Mouse (Mus musculus) hindbrain, embryonic 10.5 days (tissue): ENCODE results near the gene 1700030K09Rik. TPM values are rescaled to one million over a fixed set of nuclear protein-coding genes. Genes with fewer than 3 reads are reported as not detected.

Experiments used
- DNase-seq: peaks from one replicate; pipeline ENCODE4 v3.0.0-alpha.2; 2017; ENCODE audit warnings: low spot score
- H3K27ac ChIP-seq: fragments of 300-500 bp; sonication (generic); 2 replicates; pipeline ENCODE4 v1.5.1; 2016; ENCODE audit warnings: mild to moderate bottlenecking, moderate library complexity
- H3K27me3 ChIP-seq: fragments of 300-500 bp; sonication (generic); 2 replicates; pipeline ENCODE4 v1.6.1; 2016; ENCODE audit warnings: mild to moderate bottlenecking; ENCODE audit not compliant: poor library complexity, insufficient read depth, severe bottlenecking
- H3K36me3 ChIP-seq: fragments of 300-500 bp; sonication (generic); 2 replicates; pipeline ENCODE4 v1.6.1; 2016; ENCODE audit warnings: mild to moderate bottlenecking, moderate library complexity
- H3K4me1 ChIP-seq: fragments of 300-500 bp; sonication (generic); replicated peaks from 2 replicates; pipeline ENCODE4 v1.6.1; 2016; ENCODE audit warnings: mild to moderate bottlenecking
- H3K4me3 ChIP-seq: fragments of 300-500 bp; sonication (generic); 2 replicates; pipeline ENCODE4 v1.5.1; 2016; ENCODE audit warnings: mild to moderate bottlenecking, moderate library complexity
- H3K9me3 ChIP-seq: fragments of 300-500 bp; sonication (generic); 2 replicates; pipeline ENCODE4 v1.6.1; 2016; ENCODE audit warnings: mild to moderate bottlenecking, moderate library complexity
- WGBS: fragments of 180-500 bp; shearing (Covaris S2); methylation state at CpG from one replicate; pipeline ENCODE4 v1.1.7; 2016; 5-methylcytosine and 5-hydroxymethylcytosine counted together
- polyA plus RNA-seq: library from polyadenylated mRNA; unstranded; fragments of >200 nt; fragmentation: Nextera tagmentation; extraction: Ambion mirVana; gene quantifications from 2 replicates; pipeline ENCODE4 v1.2.1, GENCODE M21; 2016

Gene 1700030K09Rik
- polyA plus RNA-seq, 1 experiment from 2014 or later = 15.5 TPM

GRCm38 (mm10) chr8:72470684-72471083 is 27.0 kb downstream of the 1700030K09Rik start:
- peaks cover 14% of the 10 kb centered on the region for H3K4me1 ChIP-seq
- H3K36me3 ChIP-seq = peaks cover 79% of the 10 kb centered on the region
- H3K9me3 ChIP-seq = no peaks in the 10 kb centered on the region
- no peak overlapping the region for H3K27ac ChIP-seq
- DNase-seq = no peak
- H3K4me3 ChIP-seq = no peak overlapping the region
- no peaks in the 10 kb centered on the region for H3K27me3 ChIP-seq
- WGBS = 95% methylated on average over 7 of the region's 7 CpGs

DNA sequence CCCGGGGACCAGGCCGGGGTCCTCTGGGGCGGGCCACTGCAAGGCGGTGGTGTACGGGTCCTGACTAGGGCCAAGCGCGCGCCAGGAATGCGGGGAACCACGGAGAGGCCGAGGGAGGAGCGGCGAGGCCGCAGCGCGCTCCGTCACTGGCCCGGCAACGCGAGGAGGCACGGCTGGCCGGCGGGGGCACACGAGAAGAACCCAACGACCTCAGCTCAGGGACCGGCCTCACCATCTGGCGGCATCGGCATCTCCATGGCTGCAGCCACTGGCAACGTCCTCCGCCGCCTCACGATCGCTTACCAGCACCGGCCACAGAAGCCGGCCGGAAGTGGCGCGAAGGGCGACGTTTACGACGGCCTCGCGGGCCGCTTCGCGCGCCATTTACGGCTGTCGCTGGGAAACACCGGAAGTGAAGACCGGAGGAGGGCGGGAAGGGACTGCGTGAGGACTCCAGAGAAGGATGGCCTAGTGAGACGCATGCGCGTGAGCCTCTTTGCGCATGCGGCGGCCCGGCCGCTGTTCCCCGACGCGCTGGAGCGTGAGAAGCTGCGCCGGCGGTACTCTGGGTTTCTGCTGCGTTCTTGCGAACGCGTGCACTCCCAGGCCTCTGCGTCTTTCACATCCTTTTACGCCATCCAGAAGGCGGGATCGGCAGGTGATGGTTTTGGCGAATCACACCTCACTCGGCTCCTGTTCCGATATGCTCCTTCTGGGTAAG is 31.3 kb downstream of the 1700030K09Rik start, which contains the start of gene Cherp:
Cherp (minus strand) TSS at position 401 of the 721 bp plus-strand sequence.
- under 1% methylated on average over 80 of the region's 80 CpGs for WGBS
- peaks cover 23% of the 10 kb centered on the region for H3K4me1 ChIP-seq
- no peaks in the 10 kb centered on the region for H3K9me3 ChIP-seq
- peaks cover 48% of the 10 kb centered on the region for H3K36me3 ChIP-seq
- H3K27me3 ChIP-seq = no peaks in the 10 kb centered on the region
- DNase-seq = peak; percentile 98
- H3K4me3 ChIP-seq = peak within 1 kb of the TSS; percentile 93
- H3K27ac ChIP-seq = peak within 1 kb of the TSS; percentile 94

DNA sequence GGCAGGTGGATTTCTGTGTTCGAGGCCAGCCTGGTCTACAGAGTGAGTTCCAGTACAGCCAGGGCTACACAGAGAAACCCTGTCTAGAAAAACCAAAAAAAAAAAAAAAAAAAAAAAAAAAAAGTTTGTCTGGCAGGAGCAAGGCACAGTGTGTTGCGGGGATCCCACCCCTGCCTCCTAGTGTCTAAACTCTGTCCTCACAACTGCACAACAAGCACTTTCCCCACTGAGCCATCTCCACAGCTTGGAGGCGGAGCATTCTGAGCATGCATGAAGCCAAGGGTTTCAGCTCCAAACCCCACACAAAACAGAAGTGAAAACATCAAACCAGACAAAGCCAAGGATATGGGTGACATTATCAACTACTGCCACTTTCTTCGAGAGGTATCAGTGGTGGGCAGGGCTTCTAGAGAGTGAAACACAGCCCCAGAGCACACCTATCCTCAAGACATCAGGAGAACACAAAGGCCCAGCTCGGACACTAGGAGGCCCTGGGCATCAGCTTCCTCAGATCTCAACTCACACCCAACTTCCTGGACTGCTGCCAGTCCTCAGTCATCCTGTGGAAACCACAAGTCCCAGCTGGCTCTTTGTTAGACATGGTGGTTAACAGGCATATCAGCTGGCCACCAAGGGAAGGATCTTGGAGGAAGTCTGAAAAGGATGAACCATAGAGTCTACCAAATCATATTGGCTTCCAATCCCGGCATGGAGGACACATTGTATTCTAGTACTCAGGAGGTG is 41.9 kb downstream of the 1700030K09Rik start:
- Histone ChIP-seq H3K27me3 (no peaks in the 10 kb centered on the region), H3K4me1 (peaks cover 5% of the 10 kb centered on the region), H3K27ac (no peak overlapping the region), H3K36me3 (peaks cover 92% of the 10 kb centered on the region), H3K9me3 (no peaks in the 10 kb centered on the region), H3K4me3 (no peak overlapping the region)
- DNase-seq = no peak
- WGBS = 85% methylated on average over 6 of the region's 6 CpGs

DNA sequence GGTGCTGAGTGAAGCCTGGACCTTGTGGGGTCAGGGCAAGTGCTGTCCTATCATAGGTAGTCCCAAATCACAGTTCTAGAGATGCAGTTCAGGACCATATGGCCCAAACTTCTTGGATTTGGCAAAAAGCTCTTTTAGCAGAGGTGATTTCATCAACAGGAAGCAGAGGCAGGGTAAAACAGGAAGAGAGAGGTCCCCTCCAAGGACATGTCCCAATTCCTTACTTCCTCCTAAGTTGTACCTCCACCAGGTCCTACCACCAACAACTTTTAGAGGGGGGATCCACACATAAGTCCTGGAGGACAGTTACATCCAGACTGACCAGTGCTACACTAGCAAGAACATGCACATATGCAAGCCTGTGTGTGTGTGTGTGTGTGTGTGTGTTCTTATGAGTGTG is 43.3 kb downstream of the 1700030K09Rik start:
- no peaks in the 10 kb centered on the region for H3K9me3 ChIP-seq
- no peak overlapping the region for H3K4me3 ChIP-seq
- H3K27ac ChIP-seq = no peak overlapping the region
- H3K36me3 ChIP-seq = peaks cover 79% of the 10 kb centered on the region
- no peaks in the 10 kb centered on the region for H3K27me3 ChIP-seq
- no peak for DNase-seq
- peaks cover 19% of the 10 kb centered on the region for H3K4me1 ChIP-seq

DNA sequence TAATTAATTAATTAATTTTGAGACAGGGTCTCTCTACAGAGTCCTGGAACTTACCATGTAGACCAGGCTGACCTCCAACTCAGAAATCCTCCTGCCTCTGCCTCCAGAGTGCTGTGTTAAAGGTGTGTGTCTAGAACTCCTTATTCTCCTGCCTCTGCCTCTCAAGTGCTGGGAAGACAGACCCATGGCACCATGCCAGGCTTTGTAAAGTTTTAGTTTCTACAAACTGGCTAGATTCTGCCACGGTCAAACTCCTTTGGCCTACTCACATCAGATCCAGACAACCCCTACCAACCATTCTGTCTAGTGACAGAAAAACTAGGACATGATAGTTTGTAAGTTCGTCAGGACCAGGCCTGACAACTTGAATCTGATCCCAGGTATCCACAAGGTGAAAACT is 47.3 kb downstream of the 1700030K09Rik start:
- Histone ChIP-seq H3K27me3 (no peaks in the 10 kb centered on the region), H3K9me3 (no peaks in the 10 kb centered on the region), H3K4me1 (peaks cover 35% of the 10 kb centered on the region), H3K4me3 (peak overlapping the region; percentile 95), H3K27ac (no peak overlapping the region), H3K36me3 (peaks cover 58% of the 10 kb centered on the region)
- WGBS = 93% methylated on average over 2 of the region's 2 CpGs
- DNase-seq = no peak

DNA sequence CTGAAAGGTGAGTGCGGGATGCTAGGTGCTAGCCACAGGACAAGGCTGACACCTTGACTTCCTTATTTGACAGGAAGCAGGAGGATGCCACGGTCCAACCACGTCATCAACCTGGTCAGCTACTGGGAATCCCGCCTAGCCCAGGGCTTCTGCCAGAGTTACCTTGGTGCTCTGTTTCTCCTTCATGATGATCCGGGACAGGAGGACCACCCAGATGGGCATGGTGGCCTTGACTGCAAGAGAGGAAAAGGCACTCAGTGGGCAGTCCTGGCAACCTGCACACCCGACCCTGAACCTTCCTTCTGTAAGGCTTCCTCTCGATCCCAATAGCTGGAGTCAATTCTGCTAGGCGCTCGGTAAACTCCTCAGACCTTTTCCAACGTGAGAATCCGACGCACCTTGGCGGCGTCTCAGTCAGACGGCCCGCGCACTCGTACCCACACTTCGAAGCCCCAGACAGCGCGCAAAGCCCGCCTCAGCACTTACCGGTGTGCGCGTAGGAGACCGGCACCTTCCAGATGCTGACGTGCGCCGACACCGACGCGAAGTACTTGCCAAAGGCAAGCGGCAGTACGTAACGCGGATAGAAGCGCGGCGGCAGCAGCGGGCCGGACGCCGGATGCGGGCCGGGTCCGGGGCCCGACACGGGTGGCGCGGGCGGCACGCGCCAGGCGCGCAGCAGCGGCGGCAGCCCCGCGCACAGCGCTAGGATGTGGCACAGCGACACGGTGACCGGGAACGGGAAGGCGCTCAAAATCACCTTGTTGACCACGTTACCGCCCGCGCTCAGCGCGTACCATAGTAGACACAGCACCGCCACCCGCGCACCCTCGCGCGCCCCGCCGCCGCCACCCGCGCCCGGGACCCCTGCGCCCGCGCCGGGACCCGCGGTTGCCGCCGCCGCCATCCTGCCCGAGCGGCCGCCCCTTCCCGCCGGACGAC is 48.3 kb downstream of the 1700030K09Rik start, which contains the start of gene Slc35e1:
Slc35e1 (minus strand) TSS at position 935 of the 942 bp plus-strand sequence.
- WGBS = under 1% methylated on average over 98 of the region's 98 CpGs
- Histone ChIP-seq H3K4me1 (peaks cover 35% of the 10 kb centered on the region), H3K36me3 (peaks cover 58% of the 10 kb centered on the region), H3K27ac (peak within 1 kb of the TSS; percentile 90), H3K27me3 (no peaks in the 10 kb centered on the region), H3K4me3 (peak within 1 kb of the TSS; percentile 95), H3K9me3 (no peaks in the 10 kb centered on the region)
- DNase-seq = no peak

- Histone ChIP-seq H3K4me3 (peak overlapping the region; percentile 95), H3K27me3 (no peaks in the 10 kb centered on the region), H3K9me3 (no peaks in the 10 kb centered on the region), H3K27ac (peak overlapping the region; percentile 90), H3K36me3 (peaks cover 57% of the 10 kb centered on the region), H3K4me1 (peaks cover 35% of the 10 kb centered on the region)
- peak; percentile 99 for DNase-seq
- WGBS = under 1% methylated on average over 55 of the region's 56 CpGs
Observed at GRCm38 (mm10) chr8:72492622-72493081, 49.0 kb downstream of the 1700030K09Rik start.

GRCm38 (mm10) chr8:72493381-72493780 is 49.7 kb downstream of the 1700030K09Rik start:
- H3K27ac ChIP-seq = peak overlapping the region; percentile 90
- WGBS = 17% methylated on average over 8 of the region's 8 CpGs
- H3K36me3 ChIP-seq = peaks cover 56% of the 10 kb centered on the region
- H3K27me3 ChIP-seq = no peaks in the 10 kb centered on the region
- peaks cover 35% of the 10 kb centered on the region for H3K4me1 ChIP-seq
- peak; percentile 16 for DNase-seq
- H3K9me3 ChIP-seq = no peaks in the 10 kb centered on the region
- peak overlapping the region; percentile 95 for H3K4me3 ChIP-seq

GRCm38 (mm10) chr8:72495411-72496111 is 51.9 kb downstream of the 1700030K09Rik start:
- Histone ChIP-seq H3K4me1 (peaks cover 31% of the 10 kb centered on the region), H3K4me3 (no peak overlapping the region), H3K36me3 (peaks cover 54% of the 10 kb centered on the region), H3K27me3 (no peaks in the 10 kb centered on the region), H3K9me3 (no peaks in the 10 kb centered on the region), H3K27ac (no peak overlapping the region)
- WGBS = 88% methylated on average over 23 of the region's 23 CpGs
- DNase-seq = no peak

DNA sequence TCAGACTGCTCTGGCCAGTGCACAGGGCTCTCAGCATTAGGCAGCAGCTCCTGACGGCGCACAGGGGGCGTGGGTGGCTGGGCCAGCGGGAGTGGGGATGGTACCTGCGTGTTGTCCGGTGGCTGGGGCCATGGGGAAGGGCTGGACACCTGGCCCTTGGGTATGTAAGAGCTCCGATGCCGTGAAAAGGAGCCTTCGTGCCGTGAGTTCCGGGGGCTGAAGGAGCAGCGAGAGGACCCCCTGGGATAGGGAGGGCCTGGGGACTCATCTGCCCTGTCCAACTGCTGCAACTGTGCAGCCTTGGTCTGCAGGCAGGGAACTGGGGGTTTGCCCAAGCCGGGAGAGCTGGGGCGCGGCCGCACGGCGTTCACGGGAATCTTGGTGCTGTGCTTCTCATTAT is 52.5 kb downstream of the 1700030K09Rik start:
- no peaks in the 10 kb centered on the region for H3K9me3 ChIP-seq
- no peaks in the 10 kb centered on the region for H3K27me3 ChIP-seq
- no peak overlapping the region for H3K27ac ChIP-seq
- H3K36me3 ChIP-seq = peaks cover 56% of the 10 kb centered on the region
- no peak overlapping the region for H3K4me3 ChIP-seq
- WGBS = 92% methylated on average over 19 of the region's 19 CpGs
- no peak for DNase-seq
- peaks cover 24% of the 10 kb centered on the region for H3K4me1 ChIP-seq

DNA sequence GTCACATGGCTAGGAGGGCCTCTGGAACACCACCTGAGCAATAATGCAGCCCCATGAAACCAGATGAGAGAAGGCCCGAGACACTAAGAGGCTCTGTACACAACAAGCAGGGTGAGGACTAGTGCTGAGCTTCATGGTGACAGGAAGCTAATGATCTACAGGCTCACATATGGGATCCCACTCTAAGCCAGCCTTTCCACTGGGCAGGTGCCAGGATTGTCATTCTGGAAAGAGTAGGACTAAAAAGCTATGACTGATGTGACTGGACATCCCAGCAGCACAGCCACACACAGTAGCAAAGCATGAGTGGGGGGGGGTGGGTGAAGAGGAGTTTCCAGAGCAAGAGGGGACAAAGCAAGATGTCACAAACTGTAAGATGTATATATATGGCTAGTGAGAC is 54.2 kb downstream of the 1700030K09Rik start:
- peaks cover 15% of the 10 kb centered on the region for H3K4me1 ChIP-seq
- no peaks in the 10 kb centered on the region for H3K27me3 ChIP-seq
- 89% methylated on average over 1 of the region's 1 CpGs for WGBS
- DNase-seq = no peak
- peaks cover 64% of the 10 kb centered on the region for H3K36me3 ChIP-seq
- no peak overlapping the region for H3K27ac ChIP-seq
- no peak overlapping the region for H3K4me3 ChIP-seq
- H3K9me3 ChIP-seq = no peaks in the 10 kb centered on the region

DNA sequence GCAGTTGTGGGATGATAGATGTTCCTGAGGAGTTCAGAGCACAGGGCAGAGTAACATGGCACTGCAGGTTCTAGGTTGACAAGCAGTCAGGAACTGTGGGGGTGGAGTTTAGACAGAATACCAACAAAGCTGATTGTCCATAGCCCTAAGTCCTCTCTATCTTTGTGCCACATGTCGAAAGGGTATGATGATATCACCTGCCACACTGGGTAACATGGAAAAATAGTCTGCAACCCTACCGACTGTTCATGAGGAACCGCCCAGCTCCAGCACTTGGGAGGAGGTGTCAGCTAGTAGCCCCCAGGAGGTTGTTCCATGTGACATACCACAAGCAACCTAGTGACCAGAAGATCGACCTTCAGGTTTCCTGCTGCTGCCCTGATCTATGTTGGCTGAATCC is 54.8 kb downstream of the 1700030K09Rik start:
- Histone ChIP-seq H3K27ac (no peak overlapping the region), H3K9me3 (no peaks in the 10 kb centered on the region), H3K27me3 (no peaks in the 10 kb centered on the region), H3K4me1 (peaks cover 11% of the 10 kb centered on the region), H3K36me3 (peaks cover 66% of the 10 kb centered on the region), H3K4me3 (no peak overlapping the region)
- DNase-seq = no peak
- WGBS = 84% methylated on average over 4 of the region's 4 CpGs
